Mouse (Mus musculus): ENCODE measurements around the gene Gtf2f1. TPM values are rescaled to one million over a fixed set of nuclear protein-coding genes. Genes with fewer than 3 reads are reported as not detected.
A peak's percentile ranks its signal among the peaks of the same experiment; 100 is the strongest.

Gtf2f1 gene
- polyA plus RNA-seq, 1 experiment: 40.8 TPM

DNA sequence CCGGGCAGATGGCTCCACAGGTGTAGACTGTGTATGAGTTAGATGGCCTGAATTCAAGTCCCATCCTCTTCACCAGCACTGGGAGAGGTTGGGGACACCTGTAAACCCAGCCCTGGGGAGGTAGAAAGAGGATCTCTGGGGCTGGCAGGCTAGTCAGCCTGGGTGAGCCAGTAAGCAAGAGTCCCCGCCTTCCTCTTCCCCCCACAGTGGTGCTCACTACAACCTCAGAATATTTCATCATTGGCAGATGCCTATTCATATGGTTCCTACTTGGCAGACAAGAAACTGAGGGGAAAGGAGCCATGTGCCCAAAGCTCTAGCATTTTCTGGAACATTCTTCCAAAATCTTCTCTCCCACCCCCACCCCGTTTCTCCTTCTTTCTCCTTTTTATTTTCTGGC lies 37.7 kb upstream of the Gtf2f1 start:
- Histone ChIP-seq H3K27me3 (ENCODE audit: control insufficient read depth, insufficient read depth, low read length) (no peaks in the 10 kb centered on the region), H3K4me3 (ENCODE audit: control insufficient read depth, insufficient read depth, low read length) (no peak overlapping the region), H3K36me3 (ENCODE audit: control insufficient read depth, insufficient read depth, low read length) (0 out of 2 replicates have a peak, but pooled peaks cover 5% of the 10 kb centered on the region), H3K27ac (ENCODE audit: control insufficient read depth, insufficient read depth, low read length) (no peak overlapping the region), H3K4me1 (replicated peaks; ENCODE audit: control insufficient read depth, insufficient read depth, low read length) (no peaks in the 10 kb centered on the region)
- TF ChIP-seq CTCF (IDR thresholded peaks at IDR 0.05; ENCODE audit: borderline replicate concordance, control insufficient read depth, extremely low read depth, insufficient read depth, low read length, poor library complexity) (no peak), POLR2A (IDR thresholded peaks at IDR 0.05; ENCODE audit: control insufficient read depth, extremely low read depth, insufficient read depth, low read length, poor library complexity) (no peak)
- no peak for DNase-seq
- WGBS: 100% methylated on average over 3 of the region's 3 CpGs

DNA sequence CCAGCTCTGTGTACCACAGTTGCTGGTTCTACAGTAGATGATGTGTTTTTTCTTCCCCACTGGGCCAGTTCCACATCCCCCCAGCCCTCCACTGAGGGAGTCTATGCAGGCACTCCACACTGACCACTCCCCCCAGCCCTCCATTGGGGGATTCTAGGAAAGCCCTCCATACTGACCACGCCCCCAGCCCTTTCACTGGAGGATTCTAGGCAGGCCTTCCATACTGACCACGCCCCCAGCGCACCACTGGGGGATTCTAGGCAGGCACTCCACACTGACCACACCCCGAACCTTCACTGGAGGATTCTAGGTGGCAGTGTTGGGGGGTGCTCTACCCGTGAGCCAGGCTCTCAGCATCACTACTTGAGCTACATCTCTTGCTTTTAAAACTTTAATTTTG lies 36.3 kb upstream of the Gtf2f1 start:
- no peak overlapping the region for H3K27ac ChIP-seq (ENCODE audit: control insufficient read depth, insufficient read depth, low read length)
- 0 out of 2 replicates have a peak, but pooled peaks cover 3% of the 10 kb centered on the region for H3K36me3 ChIP-seq (ENCODE audit: control insufficient read depth, insufficient read depth, low read length)
- H3K4me3 ChIP-seq (ENCODE audit: control insufficient read depth, insufficient read depth, low read length): no peak overlapping the region
- H3K4me1 ChIP-seq (replicated peaks; ENCODE audit: control insufficient read depth, insufficient read depth, low read length): no peaks in the 10 kb centered on the region
- TF ChIP-seq CTCF (IDR thresholded peaks at IDR 0.05; ENCODE audit: borderline replicate concordance, control insufficient read depth, extremely low read depth, insufficient read depth, low read length, poor library complexity) (no peak), POLR2A (IDR thresholded peaks at IDR 0.05; ENCODE audit: control insufficient read depth, extremely low read depth, insufficient read depth, low read length, poor library complexity) (no peak)
- H3K27me3 ChIP-seq (ENCODE audit: control insufficient read depth, insufficient read depth, low read length): no peaks in the 10 kb centered on the region
- DNase-seq: no peak
- WGBS: 92% methylated on average over 5 of the region's 5 CpGs

DNA sequence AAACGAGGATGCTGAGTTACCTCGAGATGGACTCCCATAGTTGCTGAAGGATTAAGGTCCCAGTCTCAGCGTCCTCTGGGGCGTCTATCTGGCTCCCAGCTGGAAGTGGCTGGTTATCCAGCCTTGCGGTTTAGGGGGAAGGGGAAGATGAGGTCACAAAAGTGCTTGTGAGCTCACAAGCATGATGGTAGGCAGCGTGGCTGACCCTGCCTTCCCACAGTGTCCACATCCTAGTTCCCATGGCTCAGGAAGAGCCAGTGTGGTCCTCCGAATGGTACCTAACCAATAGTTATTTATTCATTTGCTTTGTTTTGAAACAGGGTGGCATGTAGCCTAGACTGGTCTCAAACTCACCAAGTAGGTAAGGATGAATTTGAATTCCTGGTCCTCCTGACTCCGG lies 30.5 kb upstream of the Gtf2f1 start, which contains the start of gene Slc25a41:
Gene Slc25a41, minus strand, starts transcription at position 101 of the 400 bp plus-strand sequence.
- H3K27me3 ChIP-seq (ENCODE audit: control insufficient read depth, insufficient read depth, low read length): no peaks in the 10 kb centered on the region
- no peak for TF ChIP-seq CTCF (IDR thresholded peaks at IDR 0.05; ENCODE audit: borderline replicate concordance, control insufficient read depth, extremely low read depth, insufficient read depth, low read length, poor library complexity)
- TF ChIP-seq POLR2A (IDR thresholded peaks at IDR 0.05; ENCODE audit: control insufficient read depth, extremely low read depth, insufficient read depth, low read length, poor library complexity): no peak
- no peak within 1 kb of the TSS for H3K4me3 ChIP-seq (ENCODE audit: control insufficient read depth, insufficient read depth, low read length)
- no peaks in the 10 kb centered on the region for H3K36me3 ChIP-seq (ENCODE audit: control insufficient read depth, insufficient read depth, low read length)
- 94% methylated on average over 8 of the region's 8 CpGs for WGBS
- DNase-seq: no peak
- no peak within 1 kb of the TSS for H3K27ac ChIP-seq (ENCODE audit: control insufficient read depth, insufficient read depth, low read length)
- no peaks in the 10 kb centered on the region; the same call in 1 of the 2 replicates for H3K4me1 ChIP-seq (replicated peaks; ENCODE audit: control insufficient read depth, insufficient read depth, low read length)

DNA sequence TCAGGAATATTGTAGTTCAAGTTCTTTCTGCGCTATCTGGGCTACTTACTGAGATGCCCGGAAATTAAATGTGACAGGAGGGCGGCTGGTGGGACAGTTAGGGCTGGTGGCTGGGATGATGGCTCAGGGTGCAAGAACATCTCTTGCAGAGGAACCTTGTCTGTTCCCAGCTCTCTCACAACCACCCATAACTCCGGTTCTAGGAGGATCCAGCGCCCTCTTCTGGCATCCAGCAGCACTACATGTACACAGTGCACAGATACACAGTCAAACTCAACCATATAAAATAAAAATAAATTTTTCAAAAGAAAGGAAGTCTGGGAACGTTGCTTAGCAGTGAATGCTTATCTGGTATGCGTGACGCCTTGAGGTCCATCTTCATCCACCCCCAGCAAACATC lies 27.9 kb upstream of the Gtf2f1 start:
- Histone ChIP-seq H3K36me3 (ENCODE audit: control insufficient read depth, insufficient read depth, low read length) (no peaks in the 10 kb centered on the region), H3K4me1 (replicated peaks; ENCODE audit: control insufficient read depth, insufficient read depth, low read length) (no peaks in the 10 kb centered on the region; the same call in 1 of the 2 replicates), H3K27ac (ENCODE audit: control insufficient read depth, insufficient read depth, low read length) (no peak overlapping the region), H3K4me3 (ENCODE audit: control insufficient read depth, insufficient read depth, low read length) (no peak overlapping the region), H3K27me3 (ENCODE audit: control insufficient read depth, insufficient read depth, low read length) (no peaks in the 10 kb centered on the region)
- TF ChIP-seq CTCF (IDR thresholded peaks at IDR 0.05; ENCODE audit: borderline replicate concordance, control insufficient read depth, extremely low read depth, insufficient read depth, low read length, poor library complexity) (no peak), POLR2A (IDR thresholded peaks at IDR 0.05; ENCODE audit: control insufficient read depth, extremely low read depth, insufficient read depth, low read length, poor library complexity) (no peak)
- DNase-seq: no peak
- WGBS: 64% methylated on average over 8 of the region's 8 CpGs

DNA sequence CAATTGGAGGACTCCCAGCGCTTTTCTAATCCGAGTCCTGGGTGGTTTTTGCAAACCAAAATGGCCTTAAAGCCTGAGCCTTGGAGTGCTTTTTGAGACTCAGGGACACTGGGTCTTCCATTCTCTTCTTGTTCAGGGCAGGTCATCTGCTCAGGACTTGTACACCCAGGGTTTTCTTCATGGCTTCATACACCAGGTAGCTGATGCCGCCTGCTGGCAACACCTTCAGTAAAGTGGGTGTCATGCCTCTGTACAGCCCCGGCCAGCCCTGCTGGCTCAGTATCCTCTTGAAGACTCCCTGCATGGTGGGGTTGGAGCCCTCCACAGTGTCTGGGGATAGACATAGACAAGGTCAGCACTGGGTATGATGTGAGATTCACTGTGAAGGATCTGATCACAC lies 21.8 kb upstream of the Gtf2f1 start:
- H3K4me3 ChIP-seq (ENCODE audit: control insufficient read depth, insufficient read depth, low read length): no peak overlapping the region
- TF ChIP-seq POLR2A (IDR thresholded peaks at IDR 0.05; ENCODE audit: control insufficient read depth, extremely low read depth, insufficient read depth, low read length, poor library complexity) (no peak), CTCF (IDR thresholded peaks at IDR 0.05; ENCODE audit: borderline replicate concordance, control insufficient read depth, extremely low read depth, insufficient read depth, low read length, poor library complexity) (no peak)
- no peak for DNase-seq
- H3K27ac ChIP-seq (ENCODE audit: control insufficient read depth, insufficient read depth, low read length): no peak overlapping the region
- WGBS: 99% methylated on average over 4 of the region's 4 CpGs
- H3K36me3 ChIP-seq (ENCODE audit: control insufficient read depth, insufficient read depth, low read length): 0 out of 2 replicates have a peak, but pooled peaks cover 2% of the 10 kb centered on the region
- no peaks in the 10 kb centered on the region for H3K27me3 ChIP-seq (ENCODE audit: control insufficient read depth, insufficient read depth, low read length)
- H3K4me1 ChIP-seq (replicated peaks; ENCODE audit: control insufficient read depth, insufficient read depth, low read length): peaks cover 21% of the 10 kb centered on the region

DNA sequence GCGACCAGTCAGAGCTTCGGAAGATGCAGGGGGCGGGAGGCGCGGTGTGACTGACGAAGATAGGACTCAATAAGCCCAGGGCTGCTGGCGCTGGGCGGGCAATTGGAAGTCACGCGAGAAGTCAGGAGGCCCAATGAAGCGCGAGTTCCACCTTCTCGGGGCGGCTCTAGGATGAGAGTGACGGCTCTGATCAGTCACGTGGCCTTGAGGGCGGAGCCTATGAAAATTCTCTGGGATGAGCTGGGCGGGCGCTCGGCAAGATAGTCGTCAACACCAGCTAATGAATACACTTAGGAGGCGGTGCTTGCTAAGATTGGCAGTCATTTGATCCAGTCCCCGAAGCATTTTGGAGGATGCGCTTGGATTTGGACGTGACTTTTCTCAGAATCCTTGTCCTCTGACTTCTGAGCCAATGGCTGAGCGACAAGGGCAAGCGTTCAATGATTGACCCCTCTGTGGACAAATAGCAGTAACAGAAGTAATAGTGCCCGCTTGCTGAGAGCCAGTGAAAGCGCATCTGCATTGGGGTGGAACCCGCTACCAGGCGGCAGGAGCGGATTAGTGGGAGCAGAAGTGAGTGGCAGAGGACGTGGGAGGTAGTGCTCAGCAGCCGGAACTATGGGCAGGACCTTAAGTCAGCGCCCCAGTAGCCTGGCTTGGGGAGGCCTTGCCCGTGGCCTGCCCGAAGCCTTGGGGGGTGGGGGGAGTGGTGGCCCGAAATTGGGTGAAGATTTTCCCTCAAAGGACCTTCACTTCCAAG lies 20.8 kb upstream of the Gtf2f1 start:
- DNase-seq: peak; percentile 100
- peak; percentile 73; the same call in 1 of the 2 replicates for TF ChIP-seq CTCF (IDR thresholded peaks at IDR 0.05; ENCODE audit: borderline replicate concordance, control insufficient read depth, extremely low read depth, insufficient read depth, low read length, poor library complexity)
- peak; percentile 53; the same call in 1 of the 2 replicates for TF ChIP-seq POLR2A (IDR thresholded peaks at IDR 0.05; ENCODE audit: control insufficient read depth, extremely low read depth, insufficient read depth, low read length, poor library complexity)
- 1% methylated on average over 38 of the region's 38 CpGs for WGBS
- H3K4me1 ChIP-seq (replicated peaks; ENCODE audit: control insufficient read depth, insufficient read depth, low read length): peaks cover 21% of the 10 kb centered on the region
- H3K27ac ChIP-seq (ENCODE audit: control insufficient read depth, insufficient read depth, low read length): peak overlapping the region; percentile 62
- peak overlapping the region; percentile 34 for H3K4me3 ChIP-seq (ENCODE audit: control insufficient read depth, insufficient read depth, low read length)
- peaks cover 5% of the 10 kb centered on the region; the same call in 1 of the 2 replicates for H3K36me3 ChIP-seq (ENCODE audit: control insufficient read depth, insufficient read depth, low read length)
- no peaks in the 10 kb centered on the region for H3K27me3 ChIP-seq (ENCODE audit: control insufficient read depth, insufficient read depth, low read length)

Data from thymus, adult 2 months (tissue).